Mouse (Mus musculus) cerebellum, adult 2 months (tissue): ENCODE data around the gene Epha4.

Source experiments
- CTCF ChIP-seq: fragments of 200-500 bp; IDR thresholded peaks from 2 replicates; pipeline ENCODE4 v1.5.1; 2011; ENCODE audit warnings: low read depth, mild to moderate bottlenecking, control low read depth, low read length, moderate library complexity, borderline replicate concordance; ENCODE audit not compliant: insufficient read depth
- POLR2A ChIP-seq: fragments of 200-500 bp; IDR thresholded peaks from 2 replicates; pipeline ENCODE4 v1.6.1; 2011; ENCODE audit warnings: low read length, control low read depth, borderline replicate concordance; ENCODE audit not compliant: insufficient read depth

- TF ChIP-seq CTCF (no peak), POLR2A (no peak)
Observed at GRCm38 (mm10) chr1:77385613-77386012, 129.3 kb downstream of the Epha4 start.
